Mouse (Mus musculus): Measurements from ENCODE around the gene Flot1. TPM values are rescaled to one million over a fixed set of nuclear protein-coding genes. Genes with fewer than 3 reads are reported as not detected.

Flot1 gene
- total and polyA plus RNA-seq, 3 experiments, result 38.1 to 64.1 TPM; not detected in 1

- Histone ChIP-seq H3K9ac (ENCODE audit: control insufficient read depth, low read depth, low read length, poor library complexity, severe bottlenecking) (peak overlapping the region; percentile 49), H3K27me3 (ENCODE audit: control insufficient read depth in 1 of 2, insufficient read depth in 2 of 2, low read length in 2 of 2) (no peaks in the 10 kb centered on the region), H3K27ac (ENCODE audit: control insufficient read depth, low read depth, low read length) (peak overlapping the region; percentile 65), H3K4me1 (ENCODE audit: control insufficient read depth in 1 of 2, insufficient read depth in 2 of 2, low read length in 2 of 2) (peaks cover 0 to 14% of the 10 kb centered on the region in 2 experiments; a peak in 3 of 4 replicates), H3K79me2 (ENCODE audit: control insufficient read depth, insufficient read depth, low read length, poor library complexity) (peaks cover 8% of the 10 kb centered on the region), H3K9me3 (replicated peaks; ENCODE audit: insufficient read depth, low read length) (no peaks in the 10 kb centered on the region), H3K4me3 (ENCODE audit: control insufficient read depth in 1 of 2, insufficient read depth in 1 of 2, low read depth in 2 of 2, low read length in 2 of 2) (peak overlapping the region in 1 of 2 experiments; percentile 15; a peak in 2 of 4 replicates), H3K36me3 (ENCODE audit: control insufficient read depth in 1 of 2, insufficient read depth in 2 of 2, low read length in 2 of 2) (peaks cover 0 to 14% of the 10 kb centered on the region in 2 experiments; a peak in 2 of 4 replicates)
- peak; percentile 90 for DNase-seq (ENCODE audit: low read depth, low spot score)
- no peak for TF ChIP-seq MAFK (IDR thresholded peaks at IDR 0.05; ENCODE audit: borderline replicate concordance, low read depth, low read length)
- TF ChIP-seq CHD1 (IDR thresholded peaks at IDR 0.05; ENCODE audit: low read depth, low read length), result no peak
- peak; percentile 4; the same call in 1 of the 2 replicates for TF ChIP-seq BHLHE40 (IDR thresholded peaks at IDR 0.05; ENCODE audit: borderline replicate concordance, low read depth, low read length)
- TF ChIP-seq ZKSCAN1 (IDR thresholded peaks at IDR 0.05; ENCODE audit: low read depth, low read length), result no peak
- TF ChIP-seq POLR2A (IDR thresholded peaks at IDR 0.05; ENCODE audit: control insufficient read depth in 1 of 2, insufficient read depth in 1 of 2, low read depth in 1 of 2, low read length in 2 of 2, poor library complexity in 1 of 2), result no peak
- TF ChIP-seq ZC3H11A (IDR thresholded peaks at IDR 0.05; ENCODE audit: low read depth, low read length), result peak; percentile 86
- peak; percentile 85 for TF ChIP-seq RAD21 (IDR thresholded peaks at IDR 0.05; ENCODE audit: low read depth, low read length)
- TF ChIP-seq MEF2A (IDR thresholded peaks at IDR 0.05; ENCODE audit: extremely low read depth, insufficient replicate concordance, low read depth, low read length, poor library complexity, severe bottlenecking), result no peak
- peak; percentile 62 to 72 for TF ChIP-seq EP300 (IDR thresholded peaks at IDR 0.05; ENCODE audit: low read depth in 1 of 2, low read length in 2 of 2)
- no peak for TF ChIP-seq POLR2AphosphoS2 (IDR thresholded peaks at IDR 0.05; ENCODE audit: low read length)
- 0 out of 2 replicates have a peak, but pooled peaks have one; percentile 22 for TF ChIP-seq ETS1 (IDR thresholded peaks at IDR 0.05; ENCODE audit: low read depth, low read length)
- TF ChIP-seq ZNF384 (IDR thresholded peaks at IDR 0.05; ENCODE audit: low read depth, low read length), result no peak
- no peak for TF ChIP-seq CHD2 (IDR thresholded peaks at IDR 0.05; ENCODE audit: low read length)
- no peak for TF ChIP-seq ELF1 (IDR thresholded peaks at IDR 0.05; ENCODE audit: low read depth, low read length)
- peak; percentile 96 for TF ChIP-seq SMC3 (IDR thresholded peaks at IDR 0.05; ENCODE audit: low read depth, low read length)
- TF ChIP-seq HCFC1 (IDR thresholded peaks at IDR 0.05; ENCODE audit: low read depth, low read length), result peak; percentile 42; the same call in 1 of the 2 replicates
- no peak for TF ChIP-seq POLR2AphosphoS5 (IDR thresholded peaks at IDR 0.05; ENCODE audit: borderline replicate concordance, low read depth, low read length)
- TF ChIP-seq JUND (IDR thresholded peaks at IDR 0.05; ENCODE audit: low read depth, low read length), result no peak
- TF ChIP-seq KAT2A (conservative IDR thresholded peaks at IDR 0.05; ENCODE audit: low read depth, low read length), result no peak
- no peak for TF ChIP-seq USF1 (IDR thresholded peaks at IDR 0.05; ENCODE audit: low read depth, low read length)
- TF ChIP-seq GABPA (IDR thresholded peaks at IDR 0.05; ENCODE audit: low read depth, low read length), result no peak
- peak; percentile 81 for TF ChIP-seq GATA1 (IDR thresholded peaks at IDR 0.05; ENCODE audit: low read depth, low read length)
- TF ChIP-seq MAX (IDR thresholded peaks at IDR 0.05; ENCODE audit: low read length), result no peak
- TF ChIP-seq MYB (IDR thresholded peaks at IDR 0.05; ENCODE audit: low read depth, low read length), result no peak
- no peak for TF ChIP-seq USF2 (IDR thresholded peaks at IDR 0.05; ENCODE audit: borderline replicate concordance in 1 of 2, insufficient read depth in 1 of 2, low read depth in 1 of 2, low read length in 2 of 2)
- peak; percentile 88 to 98 (median 95) for TF ChIP-seq CTCF (IDR thresholded peaks at IDR 0.05 in 2 of 3, conservative IDR thresholded peaks at IDR 0.05 in 1 of 3; ENCODE audit: control insufficient read depth in 1 of 3, insufficient read depth in 1 of 3, low read depth in 2 of 3, low read length in 3 of 3, poor library complexity in 1 of 3, severe bottlenecking in 1 of 3)
- TF ChIP-seq E2F4 (IDR thresholded peaks at IDR 0.05; ENCODE audit: borderline replicate concordance, low read depth, low read length), result no peak
- TF ChIP-seq TCF12 (IDR thresholded peaks at IDR 0.05; ENCODE audit: low read depth, low read length), result peak; percentile 76; the same call in 1 of the 2 replicates
- 0 out of 2 replicates have a peak, but pooled peaks have one; percentile 32 for TF ChIP-seq MYC (IDR thresholded peaks at IDR 0.05; ENCODE audit: low read depth, low read length)
- 0 out of 2 replicates have a peak, but pooled peaks have one; percentile 36 for TF ChIP-seq MXI1 (IDR thresholded peaks at IDR 0.05; ENCODE audit: low read depth, low read length)
- TF ChIP-seq TAL1 (IDR thresholded peaks at IDR 0.05; ENCODE audit: low read length), result peak; percentile 46; the same call in 1 of the 2 replicates
- TF ChIP-seq MAZ (IDR thresholded peaks at IDR 0.05; ENCODE audit: low read depth, low read length), result no peak
- TF ChIP-seq RCOR1 (IDR thresholded peaks at IDR 0.05; ENCODE audit: low read depth, low read length), result peak; percentile 51; the same call in 1 of the 2 replicates
- no peak for TF ChIP-seq NELFE (IDR thresholded peaks at IDR 0.05; ENCODE audit: low read depth, low read length)
- TF ChIP-seq ZMIZ1 (IDR thresholded peaks at IDR 0.05; ENCODE audit: low read depth, low read length), result no peak
Measured at GRCm38 (mm10) chr17:35873774-35874519, 50.9 kb downstream of the Flot1 start.
